Mouse (Mus musculus): ENCODE data around the gene Ptov1.

The Ptov1 gene

GRCm38 (mm10) chr7:44814952-44815553 is 54.5 kb downstream of the Ptov1 start:
- no peak for DNase-seq (ENCODE audit: low spot score in 2 of 2)

- DNase-seq (ENCODE audit: low spot score in 2 of 2) = no peak
These were observed 55.2 kb downstream of the Ptov1 start for GRCm38 (mm10) chr7:44814423-44814822.

- DNase-seq (ENCODE audit: low spot score in 2 of 2) = no peak
These were observed 55.6 kb downstream of the Ptov1 start for GRCm38 (mm10) chr7:44813985-44814384.
